In the genomic region with DNA sequence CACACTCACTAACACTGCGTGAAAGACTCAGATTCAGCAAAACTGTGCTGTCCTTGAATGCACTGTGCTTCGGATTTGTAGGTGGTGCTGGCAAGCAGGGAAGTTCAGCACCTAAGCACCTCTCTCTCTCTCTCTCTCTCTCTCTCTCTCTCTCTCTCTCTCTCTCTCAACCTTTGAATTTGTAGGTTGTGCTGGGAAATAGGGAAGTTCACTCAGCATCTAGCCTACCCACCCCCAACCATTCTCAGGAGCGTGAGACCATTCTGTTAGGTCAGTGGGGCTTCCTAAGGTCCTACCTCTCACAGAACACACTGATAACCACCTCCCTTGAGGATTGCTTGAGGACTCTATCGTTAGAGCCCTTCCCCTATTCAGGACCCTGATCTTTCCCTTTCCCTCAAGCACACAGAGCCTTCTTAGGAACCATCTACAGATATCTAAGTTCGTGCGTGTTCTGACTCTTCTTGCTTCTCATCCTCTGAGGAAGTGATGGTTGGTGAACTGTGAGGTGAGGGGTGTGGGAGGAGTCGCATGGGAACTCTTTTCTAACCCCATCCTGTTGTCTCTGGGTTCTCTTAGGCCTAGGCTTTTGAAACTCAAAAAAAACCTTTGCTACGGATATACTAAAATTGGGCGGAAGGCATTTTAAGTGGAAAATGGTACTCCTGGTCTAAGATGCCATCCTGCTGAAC, we compare ENCODE assay signal across 24 mouse cellular contexts. TPM values are rescaled to one million over a fixed set of nuclear protein-coding genes. Genes with fewer than 3 reads are reported as not detected.
DNase-seq lines count a peak whose midpoint lies in the region; ATAC-seq and TF ChIP-seq lines count a peak whose summit lies in the region.
"Had no signal": no experiment of that assay in that cellular context is flagged by ENCODE, and none has a peak within 500 bp of the region (broad histone marks: within the 10 kb centered on the region; RNA-seq: fewer than 3 reads in every experiment).

No protein-coding gene starts in this region.

- peak; percentile 98 for ATAC-seq in inflammation-experienced regulatory T-cells, adult 6 months
- ATAC-seq: forebrain, embryonic 16.5 days had no signal

- intact Hi-C loops in heart, postnatal 14 days (cut with DNase I): no loop called here

- H3K4me1 ChIP-seq in spleen, adult 2 months (ENCODE audit: control insufficient read depth, insufficient read depth, insufficient read length): peaks cover 14% of the 10 kb centered on the region; the same call in 1 of the 2 replicates
- H3K4me1 ChIP-seq: kidney, embryonic 15.5 days; liver, embryonic 13.5 days had no signal

- H3K4me3 ChIP-seq in spleen, adult 2 months (ENCODE audit: extremely low read depth, insufficient read depth, insufficient read length): no peak overlapping the region
- H3K4me3 ChIP-seq: embryonic facial prominence, embryonic 15.5 days; heart, embryonic 13.5 days; kidney, embryonic 15.5 days; limb, embryonic 13.5 days; liver, embryonic 13.5 days had no signal

- peak; percentile 43 to 55 for DNase-seq in spleen, adult 2 months (ENCODE audit: low read depth in 1 of 2, low spot score in 2 of 2)
- DNase-seq in spleen, postnatal 10 days (ENCODE audit: low spot score in 2 of 2): no peak
- peak; percentile 64 to 67 for DNase-seq in spleen, postnatal 36 days (ENCODE audit: low spot score in 2 of 2)
- DNase-seq in thymus, postnatal 4 days: peak; percentile 28
- DNase-seq in embryo, embryonic 10 days (ENCODE audit: low spot score): no peak
- DNase-seq in heart, postnatal 14 days: no peak
- DNase-seq in gastrocnemius, postnatal 4 days (ENCODE audit: low spot score in 2 of 2): no peak
- DNase-seq: adrenal gland, postnatal 10 days; cerebellum, adult 9-11 months; heart, adult 18-20 months; heart, postnatal 36 days; kidney, postnatal 4 days; liver, embryonic 13.5 days; lung, embryonic 14.5 days; midbrain, embryonic 14.5 days; retina, postnatal 1 day had no signal

- no peaks in the 10 kb centered on the region for H3K36me3 ChIP-seq in spleen, adult 2 months (ENCODE audit: control insufficient read depth, insufficient read depth, low read length)
- H3K36me3 ChIP-seq: embryonic facial prominence, embryonic 15.5 days; heart, embryonic 13.5 days; kidney, embryonic 15.5 days; limb, embryonic 13.5 days; liver, embryonic 13.5 days had no signal

- WGBS in spleen, adult 2 months: 42% methylated on average over 9 of the region's 9 CpGs

- peak; percentile 27; the same call in 1 of the 2 replicates for TF ChIP-seq POLR2A in spleen, adult 2 months (IDR thresholded peaks at IDR 0.05; ENCODE audit: low read depth, low read length)

- no peaks in the 10 kb centered on the region for H3K27me3 ChIP-seq in spleen, adult 2 months (ENCODE audit: control insufficient read depth, insufficient read depth, low read length)
- H3K27me3 ChIP-seq: embryonic facial prominence, embryonic 15.5 days; heart, embryonic 13.5 days; kidney, embryonic 15.5 days; limb, embryonic 13.5 days; liver, embryonic 13.5 days had no signal

- TF ChIP-seq CTCF in spleen, adult 2 months (IDR thresholded peaks at IDR 0.05; ENCODE audit: extremely low read depth, insufficient read depth, insufficient read length, insufficient replicate concordance): no peak

- peak overlapping the region; percentile 88 for H3K27ac ChIP-seq in spleen, adult 2 months (ENCODE audit: insufficient read depth, low read length)
- H3K27ac ChIP-seq: embryonic facial prominence, embryonic 15.5 days; heart, embryonic 13.5 days; hindbrain, embryonic 14.5 days; kidney, embryonic 15.5 days; limb, embryonic 13.5 days; liver, embryonic 13.5 days; macrophage had no signal

RNA-seq across cellular contexts. Expression of a gene that starts 47.1 kb away (rescaled TPM):
- polyA plus RNA-seq in spleen, adult 2 months (2012; rRNA removed): 139 and 152 TPM in 2 replicates
- 100 to 1,000 TPM; 133 to 334 (median 288) TPM for polyA plus RNA-seq in inflammation-experienced regulatory T-cells, adult 6 months (2017; shearing (Covaris generic))
- total RNA-seq in heart, postnatal 14 days (2021): 10 to 100 TPM; 48.0 to 53.4 TPM
- 10 to 100 TPM; 65.8 to 67.8 TPM for total RNA-seq in gastrocnemius, postnatal 4 days (2021)

Comparison
In these comparisons a context has a peak if more than half of its experiments do, and no peak if none do; other contexts are left out.
1. DNase-seq: peak in spleen, adult 2 months (2 of 2), spleen, postnatal 36 days (2 of 2) and thymus, postnatal 4 days (single experiment); none in spleen, postnatal 10 days (0 of 2), embryo, embryonic 10 days (single experiment), heart, postnatal 14 days (0 of 2) and gastrocnemius, postnatal 4 days (0 of 2).